Mouse (Mus musculus) intestine, postnatal 0 days (tissue): ENCODE measurements around the gene Slc11a2. TPM values are rescaled to one million over a fixed set of nuclear protein-coding genes. Genes with fewer than 3 reads are reported as not detected.
A peak's percentile ranks its signal among the peaks of the same experiment; 100 is the strongest.
"Not testable (repeated sequence)": the region's sequence is repeated elsewhere in the genome, so short reads cannot be mapped to it uniquely, and the experiment has no call there.

Experiments
- ATAC-seq: fragments of 200-750 bp; cut with Nextera tagmentation; 2 replicates; pipeline ENCODE4 v1.8.0; 2017; ENCODE audit warnings: mild to moderate bottlenecking, moderate TSS enrichment, moderate library complexity
- H3K27ac ChIP-seq: fragments of 300-500 bp; sonication (generic); 2 replicates; pipeline ENCODE4 v1.5.1; 2014; ENCODE audit warnings: mild to moderate bottlenecking, low read depth, low read length, moderate library complexity
- H3K27me3 ChIP-seq: fragments of 300-500 bp; sonication (generic); replicated peaks from 2 replicates; pipeline ENCODE4 v1.6.1; 2014; ENCODE audit warnings: low read length, mixed read lengths; ENCODE audit not compliant: control insufficient read depth, insufficient read depth
- H3K36me3 ChIP-seq: fragments of 300-500 bp; sonication (generic); 2 replicates; pipeline ENCODE4 v1.6.1; 2014; ENCODE audit warnings: mild to moderate bottlenecking, moderate library complexity; ENCODE audit not compliant: control insufficient read depth, insufficient read depth
- H3K4me1 ChIP-seq: fragments of 300-500 bp; sonication (generic); replicated peaks from 2 replicates; pipeline ENCODE4 v1.6.1; 2014; ENCODE audit warnings: antibody characterized with exemption, low read length, mixed read lengths; ENCODE audit not compliant: control insufficient read depth, insufficient read depth
- H3K4me2 ChIP-seq: fragments of 300-500 bp; sonication (generic); replicated peaks from 2 replicates; pipeline ENCODE4 v1.6.1; 2014; ENCODE audit warnings: low read depth, mild to moderate bottlenecking, moderate library complexity
- H3K4me3 ChIP-seq: fragments of 300-500 bp; sonication (generic); 2 replicates; pipeline ENCODE4 v1.5.1; 2014; ENCODE audit warnings: low read depth, low read length
- H3K9ac ChIP-seq: fragments of 300-500 bp; sonication (generic); 2 replicates; pipeline ENCODE4 v1.6.1; 2014; ENCODE audit warnings: mild to moderate bottlenecking, low read depth, low read length
- H3K9me3 ChIP-seq: fragments of 300-500 bp; sonication (generic); 2 replicates; pipeline ENCODE4 v1.6.1; 2016; ENCODE audit warnings: mixed run types; ENCODE audit not compliant: control insufficient read depth
- CTCF ChIP-seq: sonication (generic); IDR thresholded peaks from 2 replicates; pipeline ENCODE4 v1.5.1; 2016; ENCODE audit warnings: low read depth, mild to moderate bottlenecking, control low read depth, antibody characterized with exemption, moderate library complexity
- WGBS: fragments of 180-500 bp; shearing (Covaris S2); extraction: QIAGEN DNeasy Blood & Tissue Kit; methylation state at CpG from one replicate; pipeline ENCODE4 v1.1.7; 2014; 5-methylcytosine and 5-hydroxymethylcytosine counted together
- polyA plus RNA-seq: library from polyadenylated mRNA; unstranded; fragments of >200 nt; fragmentation: Nextera tagmentation; extraction: Ambion mirVana; gene quantifications from 2 replicates; pipeline ENCODE4 v1.2.1, GENCODE M21; 2015

Slc11a2 gene
- polyA plus RNA-seq, 1 experiment from 2014 or later: 44.7 TPM

DNA sequence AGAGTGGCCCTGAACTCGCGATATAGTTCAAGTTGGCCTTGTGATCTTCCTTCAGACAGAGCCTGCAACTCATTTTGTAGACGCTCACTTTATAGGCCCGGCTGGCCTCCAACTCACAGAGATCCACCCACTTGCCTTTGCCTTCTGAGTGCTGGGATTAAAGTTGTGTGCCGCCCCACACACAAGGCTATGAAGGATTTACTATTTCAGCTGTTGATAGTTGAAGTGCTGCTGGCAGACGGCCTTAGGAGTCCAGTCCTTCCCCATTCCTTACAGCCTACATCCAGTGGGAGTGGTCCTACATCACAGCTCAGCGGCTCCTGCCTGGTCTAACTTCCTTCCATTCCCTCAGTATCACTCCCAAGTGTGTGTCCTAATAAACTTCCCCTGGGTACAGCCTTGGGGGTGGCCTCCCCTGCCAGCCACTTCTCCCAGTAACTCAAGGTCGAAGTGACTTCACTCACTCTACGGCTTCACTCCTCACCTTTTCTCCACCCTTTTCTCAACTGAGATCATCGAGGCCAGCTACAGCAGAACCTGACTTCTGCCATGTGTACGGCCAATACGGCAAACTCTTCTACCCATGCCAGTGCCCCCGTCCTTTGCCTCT, 3.5 kb upstream of the Slc11a2 start:
- H3K4me3 ChIP-seq: no peak overlapping the region
- H3K27ac ChIP-seq: peak overlapping the region; percentile 35; the same call in 1 of the 2 replicates
- H3K4me1 ChIP-seq: peaks cover 3% of the 10 kb centered on the region; the same call in 1 of the 2 replicates
- no peaks in the 10 kb centered on the region for H3K27me3 ChIP-seq
- 59% methylated on average over 13 of the region's 13 CpGs for WGBS
- H3K9me3 ChIP-seq: no peaks in the 10 kb centered on the region
- no peaks in the 10 kb centered on the region for H3K36me3 ChIP-seq
- no peak overlapping the region for H3K9ac ChIP-seq
- no peak for TF ChIP-seq CTCF
- ATAC-seq: no peak
- H3K4me2 ChIP-seq: no peak overlapping the region

DNA sequence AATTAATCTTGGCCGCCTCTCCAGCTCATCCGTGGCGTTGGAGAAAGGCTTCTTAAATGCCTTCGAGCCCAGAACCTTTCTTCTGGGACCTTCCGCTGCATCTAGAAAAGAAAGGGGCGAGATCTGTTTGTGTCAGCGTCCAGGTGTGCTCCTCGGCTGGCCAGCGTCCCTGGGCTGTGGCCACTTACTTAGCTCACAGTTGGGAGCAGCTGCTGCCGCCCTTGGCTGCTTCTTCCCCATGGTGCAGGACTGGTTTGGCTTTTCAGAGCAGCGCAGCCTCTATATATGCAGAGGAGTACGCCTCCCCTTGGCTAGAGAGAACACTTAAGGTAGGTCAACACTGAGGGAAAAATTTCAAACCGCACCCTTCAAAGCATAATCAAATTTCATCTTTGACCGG, 956 bp downstream of the Slc11a2 start:
- 2% methylated on average over 14 of the region's 14 CpGs for WGBS
- peak; percentile 37; the same call in 1 of the 2 replicates for ATAC-seq
- H3K27ac ChIP-seq: peak overlapping the region; percentile 91
- H3K27me3 ChIP-seq: no peaks in the 10 kb centered on the region
- TF ChIP-seq CTCF: peak; percentile 20; the same call in 1 of the 2 replicates
- peak overlapping the region; percentile 45; the same call in 1 of the 2 replicates for H3K9ac ChIP-seq
- H3K9me3 ChIP-seq: no peaks in the 10 kb centered on the region
- no peaks in the 10 kb centered on the region; the same call in 1 of the 2 replicates for H3K4me1 ChIP-seq
- H3K36me3 ChIP-seq: no peaks in the 10 kb centered on the region
- peak overlapping the region; percentile 85 for H3K4me3 ChIP-seq
- H3K4me2 ChIP-seq: peak overlapping the region; percentile 83

- no peak for TF ChIP-seq CTCF
- Histone ChIP-seq H3K4me2 (peak overlapping the region; percentile 83), H3K27me3 (no peaks in the 10 kb centered on the region), H3K27ac (peak overlapping the region; percentile 91), H3K36me3 (no peaks in the 10 kb centered on the region), H3K9ac (peak overlapping the region; percentile 95), H3K9me3 (no peaks in the 10 kb centered on the region), H3K4me3 (peak overlapping the region; percentile 85), H3K4me1 (no peaks in the 10 kb centered on the region; the same call in 1 of the 2 replicates)
- 1% methylated on average over 64 of the region's 65 CpGs for WGBS
- peak; percentile 94 for ATAC-seq
These were observed 1.7 kb downstream of the Slc11a2 start for GRCm38 (mm10) chr15:100422899-100423860.

GRCm38 (mm10) chr15:100422476-100422875, 2.4 kb downstream of the Slc11a2 start:
- Histone ChIP-seq H3K36me3 (no peaks in the 10 kb centered on the region), H3K9me3 (no peaks in the 10 kb centered on the region), H3K27me3 (no peaks in the 10 kb centered on the region), H3K4me2 (peak overlapping the region; percentile 83), H3K27ac (peak overlapping the region; percentile 91), H3K4me1 (no peaks in the 10 kb centered on the region), H3K4me3 (peak overlapping the region; percentile 85), H3K9ac (peak overlapping the region; percentile 95)
- no peak for TF ChIP-seq CTCF
- peak; percentile 23 for ATAC-seq
- under 1% methylated on average over 33 of the region's 44 CpGs for WGBS

- H3K9me3 ChIP-seq, ATAC-seq, H3K4me1 ChIP-seq, H3K36me3 ChIP-seq, H3K27me3 ChIP-seq: not testable (repeated sequence)
- 21% methylated on average over 3 of the region's 3 CpGs for WGBS
- peak within 1 kb of the TSS; percentile 83 for H3K4me2 ChIP-seq
- peak within 1 kb of the TSS; percentile 95 for H3K9ac ChIP-seq
- H3K27ac ChIP-seq: peak within 1 kb of the TSS; percentile 91
- H3K4me3 ChIP-seq: peak within 1 kb of the TSS; percentile 85
These were observed 3.1 kb downstream of the Slc11a2 start, which contains the start of gene Gm5475 for GRCm38 (mm10) chr15:100421758-100422197. Gene Gm5475 (plus strand): TSS chr15:100422147.
